Mouse (Mus musculus) urinary bladder, postnatal 4 days (tissue): ENCODE measurements around the gene Pcnx2.

Experiments
- DNase-seq, 2 experiments: peaks; one replicate each; pipeline ENCODE4 v3.0.0; 2021 to 2022; ENCODE audit warnings: low spot score in 2 of 2

The Pcnx2 gene

GRCm38 (mm10) chr8:125819797-125820196, 78.3 kb downstream of the Pcnx2 start:
- DNase-seq, result no peak

- no peak for DNase-seq
These were observed 79.3 kb downstream of the Pcnx2 start for GRCm38 (mm10) chr8:125818796-125819195.

- DNase-seq, result no peak
These were observed 81.4 kb downstream of the Pcnx2 start for GRCm38 (mm10) chr8:125816742-125817141.

- DNase-seq, result no peak
These were observed 89.3 kb downstream of the Pcnx2 start for GRCm38 (mm10) chr8:125808826-125809225.

- DNase-seq, result no peak
These were observed 90.2 kb downstream of the Pcnx2 start for GRCm38 (mm10) chr8:125807905-125808310.

- no peak for DNase-seq
These were observed 91.7 kb downstream of the Pcnx2 start for GRCm38 (mm10) chr8:125806459-125806858.

GRCm38 (mm10) chr8:125796970-125797369, 101.1 kb downstream of the Pcnx2 start:
- no peak for DNase-seq

- DNase-seq, result no peak
These were observed 102.8 kb downstream of the Pcnx2 start for GRCm38 (mm10) chr8:125795341-125795740.

GRCm38 (mm10) chr8:125792816-125793455, 105.2 kb downstream of the Pcnx2 start:
- no peak for DNase-seq

- no peak for DNase-seq
These were observed 111.2 kb downstream of the Pcnx2 start for GRCm38 (mm10) chr8:125786886-125787285.

GRCm38 (mm10) chr8:125782161-125782560, 116.0 kb downstream of the Pcnx2 start:
- DNase-seq, result no peak

- DNase-seq, result no peak
These were observed 118.5 kb downstream of the Pcnx2 start for GRCm38 (mm10) chr8:125779656-125780055.

GRCm38 (mm10) chr8:125778919-125779318, 119.2 kb downstream of the Pcnx2 start:
- no peak for DNase-seq

GRCm38 (mm10) chr8:125777478-125778164, 120.5 kb downstream of the Pcnx2 start:
- DNase-seq, result no peak

- no peak for DNase-seq
These were observed 121.3 kb downstream of the Pcnx2 start for GRCm38 (mm10) chr8:125776800-125777199.

GRCm38 (mm10) chr8:125776314-125776713, 121.8 kb downstream of the Pcnx2 start:
- DNase-seq, result no peak

- no peak for DNase-seq
These were observed 123.1 kb downstream of the Pcnx2 start for GRCm38 (mm10) chr8:125775031-125775430.

GRCm38 (mm10) chr8:125773281-125773803, 124.8 kb downstream of the Pcnx2 start:
- no peak for DNase-seq

- DNase-seq, result no peak
These were observed 125.8 kb downstream of the Pcnx2 start for GRCm38 (mm10) chr8:125772300-125772699.

- no peak for DNase-seq
These were observed 130.0 kb downstream of the Pcnx2 start for GRCm38 (mm10) chr8:125768079-125768478.

GRCm38 (mm10) chr8:125763066-125763786, 134.9 kb downstream of the Pcnx2 start:
- DNase-seq, result no peak

- no peak for DNase-seq
These were observed 139.1 kb downstream of the Pcnx2 start for GRCm38 (mm10) chr8:125759022-125759421.

GRCm38 (mm10) chr8:125757106-125757496, 141.0 kb downstream of the Pcnx2 start:
- no peak for DNase-seq
